In the genomic region with DNA sequence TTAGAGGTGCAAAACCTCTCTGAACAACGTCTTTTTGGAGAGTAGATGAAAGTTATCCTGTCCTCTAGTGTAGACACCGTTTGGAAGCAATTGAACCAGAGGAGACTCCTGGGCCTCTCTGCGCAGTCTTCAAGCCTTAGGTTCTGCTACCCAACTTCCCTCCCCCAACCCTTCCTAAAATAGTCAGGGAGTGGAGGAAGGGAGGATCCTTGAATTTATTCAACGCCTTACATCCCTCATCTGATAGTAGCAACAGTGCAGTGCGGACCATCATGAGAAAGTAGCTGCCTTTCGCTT, we compare ENCODE assay signal across 8 mouse cellular contexts. TPM values are rescaled to one million over a fixed set of nuclear protein-coding genes. Genes with fewer than 3 reads are reported as not detected.
A peak's percentile ranks its signal among the peaks of the same experiment; 100 is the strongest.
DNase-seq lines count a peak whose midpoint lies in the region; ATAC-seq lines count a peak whose summit lies in the region.

No protein-coding gene starts in this region.

- no peak overlapping the region for H3K27ac ChIP-seq in kidney, embryonic 16.5 days (ENCODE audit: low read length)
- no peak overlapping the region for H3K27ac ChIP-seq in forebrain, embryonic 15.5 days (replicated peaks)
- no peak overlapping the region for H3K27ac ChIP-seq in limb, embryonic 13.5 days
- no peak overlapping the region for H3K27ac ChIP-seq in neural tube, embryonic 12.5 days

- H3K9ac ChIP-seq in kidney, embryonic 16.5 days (replicated peaks; ENCODE audit: low read length), result peak overlapping the region; percentile 55; the same call in 1 of the 2 replicates
- peak overlapping the region; percentile 59 for H3K9ac ChIP-seq in forebrain, embryonic 15.5 days (replicated peaks)
- 0 out of 2 replicates have a peak overlapping the region, but pooled peaks have one; percentile 62 for H3K9ac ChIP-seq in limb, embryonic 13.5 days
- H3K9ac ChIP-seq in neural tube, embryonic 12.5 days, result peak overlapping the region; percentile 63

- WGBS in kidney, embryonic 16.5 days, result 7% methylated on average over 6 of the region's 6 CpGs
- 6% methylated on average over 6 of the region's 6 CpGs for WGBS in forebrain, embryonic 15.5 days
- 10% methylated on average over 6 of the region's 6 CpGs for WGBS in limb, embryonic 13.5 days
- WGBS in neural tube, embryonic 12.5 days, result 7% methylated on average over 6 of the region's 6 CpGs

- no peaks in the 10 kb centered on the region for H3K9me3 ChIP-seq in kidney, embryonic 16.5 days (ENCODE audit: low read length)
- H3K9me3 ChIP-seq in forebrain, embryonic 15.5 days, result no peaks in the 10 kb centered on the region
- no peaks in the 10 kb centered on the region for H3K9me3 ChIP-seq in limb, embryonic 13.5 days
- no peaks in the 10 kb centered on the region for H3K9me3 ChIP-seq in neural tube, embryonic 12.5 days

- peak overlapping the region; percentile 91 for H3K4me2 ChIP-seq in kidney, embryonic 16.5 days (replicated peaks; ENCODE audit: low read depth, low read length)
- H3K4me2 ChIP-seq in forebrain, embryonic 15.5 days (replicated peaks), result peak overlapping the region; percentile 88
- H3K4me2 ChIP-seq in limb, embryonic 13.5 days (replicated peaks), result peak overlapping the region; percentile 93
- H3K4me2 ChIP-seq in neural tube, embryonic 12.5 days (replicated peaks), result peak overlapping the region; percentile 96

- ATAC-seq in kidney, embryonic 16.5 days (ENCODE audit: low FRiP score, low TSS enrichment), result no peak; the same call in 1 of the 2 replicates
- no peak; the same call in none of the 2 replicates for ATAC-seq in forebrain, embryonic 15.5 days (replicated peaks)
- no peak for ATAC-seq in limb, embryonic 13.5 days (ENCODE audit: low FRiP score, low read depth)
- ATAC-seq in neural tube, embryonic 12.5 days (ENCODE audit: low FRiP score, low read depth), result peak; percentile 10; the same call in 1 of the 2 replicates

- peak overlapping the region; percentile 56 for H3K4me3 ChIP-seq in kidney, embryonic 16.5 days (ENCODE audit: low read length)
- H3K4me3 ChIP-seq in forebrain, embryonic 15.5 days, result peak overlapping the region; percentile 49
- H3K4me3 ChIP-seq in limb, embryonic 13.5 days, result peak overlapping the region; percentile 51
- peak overlapping the region; percentile 50 for H3K4me3 ChIP-seq in neural tube, embryonic 12.5 days

- 0 out of 2 replicates have a peak, but pooled peaks cover 8% of the 10 kb centered on the region for H3K4me1 ChIP-seq in kidney, embryonic 16.5 days (ENCODE audit: insufficient read depth, low read length)
- peaks cover 9% of the 10 kb centered on the region for H3K4me1 ChIP-seq in forebrain, embryonic 15.5 days
- H3K4me1 ChIP-seq in limb, embryonic 13.5 days, result peaks cover 10% of the 10 kb centered on the region
- H3K4me1 ChIP-seq in neural tube, embryonic 12.5 days, result peaks cover 2% of the 10 kb centered on the region; the same call in 1 of the 2 replicates

- H3K36me3 ChIP-seq in kidney, embryonic 16.5 days (ENCODE audit: insufficient read depth, low read length), result no peaks in the 10 kb centered on the region
- no peaks in the 10 kb centered on the region for H3K36me3 ChIP-seq in forebrain, embryonic 15.5 days
- no peaks in the 10 kb centered on the region for H3K36me3 ChIP-seq in limb, embryonic 13.5 days
- H3K36me3 ChIP-seq in neural tube, embryonic 12.5 days, result no peaks in the 10 kb centered on the region

- DNase-seq in kidney, postnatal 14 days, result no peak
- DNase-seq in thymus, adult 18-20 months, result no peak
- DNase-seq in thymus, postnatal 4 days, result no peak
- DNase-seq in spleen, postnatal 36 days (ENCODE audit: low spot score in 2 of 2), result no peak

- 0 out of 2 replicates have a peak, but pooled peaks cover 3% of the 10 kb centered on the region for H3K27me3 ChIP-seq in kidney, embryonic 16.5 days (ENCODE audit: insufficient read depth, low read length)
- peaks cover 4% of the 10 kb centered on the region; the same call in 1 of the 2 replicates for H3K27me3 ChIP-seq in forebrain, embryonic 15.5 days
- peaks cover 25% of the 10 kb centered on the region for H3K27me3 ChIP-seq in limb, embryonic 13.5 days
- no peaks in the 10 kb centered on the region; the same call in 1 of the 2 replicates for H3K27me3 ChIP-seq in neural tube, embryonic 12.5 days (replicated peaks)

RNA-seq across cellular contexts. Expression of a gene that starts 1.5 kb away (rescaled TPM):
- 5.2 and 5.3 TPM in 2 replicates for polyA plus RNA-seq in kidney, embryonic 16.5 days (2015; fragmentation: Nextera tagmentation; extraction: Ambion mirVana)
- polyA plus RNA-seq in forebrain, embryonic 15.5 days (2015; fragmentation: Nextera tagmentation; extraction: Ambion mirVana), result 4.9 and 5.2 TPM in 2 replicates
- 6.4 and 6.5 TPM in 2 replicates for polyA plus RNA-seq in limb, embryonic 13.5 days (2015; fragmentation: Nextera tagmentation; extraction: Ambion mirVana)
- polyA plus RNA-seq in neural tube, embryonic 12.5 days (2016; fragmentation: Nextera tagmentation; extraction: Ambion mirVana), result 5.3 and 5.9 TPM in 2 replicates

RNA-seq across cellular contexts. Expression of a gene that starts 43.8 kb away (rescaled TPM):
- 10.5 and 11.1 TPM in 2 replicates for polyA plus RNA-seq in kidney, embryonic 16.5 days (2015; fragmentation: Nextera tagmentation; extraction: Ambion mirVana)
- 0.96 and 1.1 TPM in 2 replicates for polyA plus RNA-seq in forebrain, embryonic 15.5 days (2015; fragmentation: Nextera tagmentation; extraction: Ambion mirVana)
- polyA plus RNA-seq in limb, embryonic 13.5 days (2015; fragmentation: Nextera tagmentation; extraction: Ambion mirVana), result 3.8 and 4.1 TPM in 2 replicates
- polyA plus RNA-seq in neural tube, embryonic 12.5 days (2016; fragmentation: Nextera tagmentation; extraction: Ambion mirVana), result 2.1 and 2.2 TPM in 2 replicates
